Comparison of ENCODE assay signal across 29 mouse cellular contexts in the genomic region with DNA sequence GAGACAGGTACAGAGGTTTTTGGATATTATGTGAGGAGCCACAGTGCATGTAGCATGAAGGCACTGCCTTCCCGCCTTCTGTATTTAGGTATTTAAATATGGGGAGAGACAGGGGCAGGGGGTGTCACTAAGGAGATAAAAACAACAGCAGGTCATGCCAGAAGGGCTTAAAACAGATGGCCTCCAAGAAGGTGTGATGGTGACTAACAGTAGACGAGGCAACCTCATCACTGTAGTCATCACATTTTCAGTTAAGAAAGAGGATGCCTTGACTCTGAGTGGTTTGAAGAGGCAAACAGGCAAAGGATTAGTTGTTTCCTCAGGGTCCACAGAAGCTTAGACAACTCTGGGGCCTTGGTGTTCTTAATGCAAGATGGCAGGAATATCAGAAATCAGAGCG.
"Had no signal": no experiment of that assay in that cellular context is flagged by ENCODE, and none has a peak within 500 bp of the region (broad histone marks: within the 10 kb centered on the region; RNA-seq: fewer than 3 reads in every experiment).

No protein-coding gene starts in this region.

- H3K4me3 ChIP-seq: heart, embryonic 10.5 days; heart, embryonic 12.5 days; heart, embryonic 13.5 days; heart, embryonic 15.5 days; hindbrain, embryonic 10.5 days; hindbrain, embryonic 12.5 days; hindbrain, embryonic 13.5 days; hindbrain, embryonic 15.5 days; intestine, embryonic 15.5 days; kidney, embryonic 15.5 days; layer of hippocampus, adult 2 months had no signal

- H3K27ac ChIP-seq: heart, embryonic 10.5 days; heart, embryonic 13.5 days; heart, embryonic 15.5 days; hindbrain, embryonic 10.5 days; hindbrain, embryonic 12.5 days; hindbrain, embryonic 13.5 days; hindbrain, embryonic 14.5 days; hindbrain, embryonic 15.5 days; hindbrain, postnatal 0 days; intestine, embryonic 15.5 days; kidney, embryonic 15.5 days; kidney, postnatal 0 days; layer of hippocampus, adult 2 months had no signal

- H3K27me3 ChIP-seq: heart, embryonic 12.5 days; heart, embryonic 13.5 days; heart, embryonic 15.5 days; hindbrain, embryonic 12.5 days; hindbrain, embryonic 13.5 days; hindbrain, embryonic 15.5 days; intestine, embryonic 15.5 days; kidney, embryonic 15.5 days had no signal

- H3K4me1 ChIP-seq: heart, embryonic 10.5 days; heart, embryonic 12.5 days; heart, embryonic 13.5 days; heart, embryonic 15.5 days; hindbrain, embryonic 12.5 days; hindbrain, embryonic 13.5 days; hindbrain, embryonic 15.5 days; intestine, embryonic 15.5 days; kidney, embryonic 15.5 days had no signal

- DNase-seq: heart, postnatal 10 days; heart, postnatal 14 days; heart, postnatal 36 days; heart, postnatal 4 days; kidney, adult 11 months; kidney, adult 18-20 months; kidney, adult 2 months; kidney, adult 8-10 months; kidney, adult 9 months; kidney, postnatal 10 days; kidney, postnatal 14 days; kidney, postnatal 25 days; kidney, postnatal 36 days; kidney, postnatal 4 days; layer of hippocampus, postnatal 36 days had no signal

- H3K9me3 ChIP-seq: heart, embryonic 10.5 days; heart, embryonic 12.5 days; heart, embryonic 13.5 days; heart, embryonic 15.5 days; hindbrain, embryonic 10.5 days; hindbrain, embryonic 12.5 days; hindbrain, embryonic 13.5 days; hindbrain, embryonic 15.5 days; intestine, embryonic 15.5 days; kidney, embryonic 15.5 days had no signal

- H3K36me3 ChIP-seq: heart, embryonic 10.5 days; heart, embryonic 12.5 days; heart, embryonic 13.5 days; heart, embryonic 15.5 days; hindbrain, embryonic 10.5 days; hindbrain, embryonic 12.5 days; hindbrain, embryonic 13.5 days; hindbrain, embryonic 15.5 days; intestine, embryonic 15.5 days; kidney, embryonic 15.5 days had no signal
